Mouse (Mus musculus) liver, embryonic 14.5 days (tissue): Measurements from ENCODE around the gene Slc25a19. TPM values are rescaled to one million over a fixed set of nuclear protein-coding genes. Genes with fewer than 3 reads are reported as not detected.

Source experiments
- ATAC-seq: fragments of 200-750 bp; cut with Nextera tagmentation; 2 replicates; pipeline ENCODE4 v1.8.0; 2017; ENCODE audit warnings: moderate number of reproducible peaks, mild to moderate bottlenecking, moderate library complexity; ENCODE audit not compliant: insufficient read depth
- DNase-seq, 3 experiments: peaks; one replicate each; pipeline ENCODE4 v3.0.0-alpha.2; 2012 to 2013; ENCODE audit warnings: low read depth in 3 of 3, low spot score in 3 of 3
- H3K27ac ChIP-seq: fragments of 300-500 bp; sonication (generic); 2 replicates; pipeline ENCODE4 v1.5.1; 2014; ENCODE audit warnings: moderate library complexity, mild to moderate bottlenecking, control low read depth, inconsistent platforms
- H3K27me3 ChIP-seq: fragments of 300-500 bp; sonication (generic); 2 replicates; pipeline ENCODE4 v1.6.1; 2014; ENCODE audit warnings: mild to moderate bottlenecking, low read length, moderate library complexity; ENCODE audit not compliant: control insufficient read depth, insufficient read depth
- H3K36me3 ChIP-seq: fragments of 300-500 bp; sonication (generic); replicated peaks from 2 replicates; pipeline ENCODE4 v1.6.1; 2014; ENCODE audit warnings: low read depth; ENCODE audit not compliant: control insufficient read depth, insufficient read depth
- H3K4me1 ChIP-seq, 2 experiments: fragments of 200-500 bp in 1 of 2; fragments of 300-500 bp in 1 of 2; sonication (generic) in 1 of 2; replicated peaks; 2 replicates each; pipeline ENCODE4 v1.6.1; 2012 to 2014; ENCODE audit warnings: antibody characterized with exemption in 1 of 2, inconsistent platforms in 1 of 2, low read length in 1 of 2; ENCODE audit not compliant: control insufficient read depth in 2 of 2, insufficient read depth in 2 of 2
- H3K4me2 ChIP-seq: fragments of 300-500 bp; sonication (generic); 2 replicates; pipeline ENCODE4 v1.6.1; 2014; ENCODE audit warnings: low read depth, mild to moderate bottlenecking, control low read depth, moderate library complexity
- H3K4me3 ChIP-seq, 2 experiments: fragments of 200-500 bp in 1 of 2; fragments of 300-500 bp in 1 of 2; sonication (generic) in 1 of 2; 2 replicates each; pipeline ENCODE4 v1.5.1; 2012 to 2014; ENCODE audit warnings: low read depth in 2 of 2, low read length in 2 of 2, mild to moderate bottlenecking in 2 of 2, control low read depth in 1 of 2, inconsistent platforms in 1 of 2, moderate library complexity in 1 of 2; ENCODE audit not compliant: insufficient read depth in 1 of 2
- H3K9ac ChIP-seq: fragments of 300-500 bp; sonication (generic); replicated peaks from 2 replicates; pipeline ENCODE4 v1.6.1; 2014; ENCODE audit warnings: mild to moderate bottlenecking, control low read depth, moderate library complexity
- H3K9me3 ChIP-seq: fragments of 300-500 bp; sonication (generic); 2 replicates; pipeline ENCODE4 v1.6.1; 2016; ENCODE audit warnings: low read length, mixed read lengths; ENCODE audit not compliant: control insufficient read depth
- CTCF ChIP-seq: IDR thresholded peaks from 2 replicates; pipeline ENCODE4 v1.5.1; 2016; ENCODE audit warnings: antibody characterized with exemption, low read depth, control low read depth
- EP300 ChIP-seq: IDR thresholded peaks from 2 replicates; pipeline ENCODE4 v1.6.1; 2016; ENCODE audit warnings: antibody characterized with exemption, low read depth
- WGBS: fragments of 180-500 bp; shearing (Covaris S2); extraction: QIAGEN DNeasy Blood & Tissue Kit; methylation state at CpG from one replicate; pipeline ENCODE4 v1.1.7; 2014; ENCODE audit not compliant: insufficient replicate concordance; 5-methylcytosine and 5-hydroxymethylcytosine counted together
- polyA plus RNA-seq, 2 experiments: library from polyadenylated mRNA; depleted of rRNA in 1 of 2; stranded (reverse) in 1 of 2; unstranded in 1 of 2; fragments of >200 nt; fragmentation: Nextera tagmentation in 1 of 2; extraction: Ambion mirVana in 1 of 2; gene quantifications; 2 replicates each; pipeline versions ENCODE4 v1.2.1 to v1.2.3; 2012 to 2014

The Slc25a19 gene
- polyA plus RNA-seq, 2 experiments, result 8.5 to 10.5 TPM

DNA sequence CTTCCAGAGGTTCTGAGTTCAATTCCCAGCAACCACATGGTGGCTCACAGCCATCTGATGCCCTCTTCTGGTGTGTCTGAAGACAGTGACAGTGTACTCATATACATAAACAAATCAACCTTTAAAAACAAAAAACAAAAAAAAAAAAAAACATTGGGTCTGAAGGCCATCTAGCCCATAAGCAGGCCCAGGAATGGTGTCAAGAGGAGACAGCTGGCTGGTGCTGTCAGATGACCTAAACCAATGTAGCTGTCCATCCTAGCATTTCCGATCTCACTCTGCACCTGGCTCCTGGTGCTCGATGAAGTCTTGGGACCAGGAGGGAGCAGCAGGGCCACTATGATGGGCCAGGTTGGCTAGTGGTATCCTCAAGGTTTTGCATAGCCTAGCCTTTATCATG is 14.6 kb upstream of the Slc25a19 start:
- Histone ChIP-seq H3K9ac (no peak overlapping the region), H3K36me3 (peaks cover 5% of the 10 kb centered on the region), H3K4me1 (peaks cover 0 to 4% of the 10 kb centered on the region in 2 experiments; a peak in 2 of 4 replicates), H3K4me2 (no peak overlapping the region), H3K27me3 (no peaks in the 10 kb centered on the region), H3K27ac (no peak overlapping the region), H3K4me3 (no peak overlapping the region), H3K9me3 (no peaks in the 10 kb centered on the region)
- no peak for TF ChIP-seq EP300
- TF ChIP-seq CTCF, result no peak
- WGBS, result 88% methylated on average over 2 of the region's 2 CpGs
- DNase-seq, result no peak
- ATAC-seq, result no peak

DNA sequence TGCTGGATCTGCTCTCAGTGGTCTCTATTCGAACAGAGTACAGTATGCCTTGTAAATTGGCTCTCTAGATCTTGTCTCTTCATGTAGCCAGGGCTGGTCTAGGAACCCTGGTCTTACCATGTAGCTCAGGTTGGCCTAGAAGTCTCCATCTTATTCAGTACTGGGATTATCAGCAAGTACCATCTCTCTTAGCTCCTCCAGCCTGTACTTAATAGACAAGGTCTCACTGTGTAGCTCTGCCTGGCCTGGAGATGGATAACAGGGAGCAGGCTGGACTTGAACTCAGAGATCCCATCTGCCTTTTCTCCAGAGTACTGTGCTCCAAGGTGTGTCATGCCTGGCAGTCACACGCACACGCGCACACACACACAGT is 13.6 kb upstream of the Slc25a19 start:
- no peak overlapping the region for H3K9ac ChIP-seq
- ATAC-seq, result no peak
- H3K9me3 ChIP-seq, result no peaks in the 10 kb centered on the region
- H3K27me3 ChIP-seq, result no peaks in the 10 kb centered on the region
- peaks cover 0 to 4% of the 10 kb centered on the region in 2 experiments; a peak in 2 of 4 replicates for H3K4me1 ChIP-seq
- no peak overlapping the region for H3K27ac ChIP-seq
- peaks cover 5% of the 10 kb centered on the region for H3K36me3 ChIP-seq
- no peak overlapping the region for H3K4me3 ChIP-seq
- TF ChIP-seq EP300 (no peak), CTCF (no peak)
- 77% methylated on average over 4 of the region's 4 CpGs for WGBS
- no peak for DNase-seq
- no peak overlapping the region for H3K4me2 ChIP-seq

GRCm38 (mm10) chr11:115640978-115641663 is 13.0 kb upstream of the Slc25a19 start:
- no peak overlapping the region for H3K4me2 ChIP-seq
- no peak for ATAC-seq

GRCm38 (mm10) chr11:115640311-115640828 is 12.3 kb upstream of the Slc25a19 start:
- Histone ChIP-seq H3K4me2 (no peak overlapping the region), H3K27ac (no peak overlapping the region), H3K9me3 (no peaks in the 10 kb centered on the region), H3K9ac (no peak overlapping the region), H3K4me3 (no peak overlapping the region), H3K27me3 (no peaks in the 10 kb centered on the region), H3K4me1 (peaks cover 0 to 4% of the 10 kb centered on the region in 2 experiments; a peak in 2 of 4 replicates), H3K36me3 (no peaks in the 10 kb centered on the region; the same call in 1 of the 2 replicates)
- no peak for DNase-seq
- ATAC-seq, result no peak
- WGBS, result 50% methylated on average over 3 of the region's 4 CpGs
- TF ChIP-seq EP300, result no peak
- no peak for TF ChIP-seq CTCF

More at GRCm38 (mm10) chr11:115640978-115641663, 13.0 kb upstream of the Slc25a19 start:
- H3K9me3 ChIP-seq, result no peaks in the 10 kb centered on the region
- no peak overlapping the region for H3K4me3 ChIP-seq
- H3K27me3 ChIP-seq, result no peaks in the 10 kb centered on the region
- no peak for DNase-seq
- H3K27ac ChIP-seq, result no peak overlapping the region
- no peak for TF ChIP-seq CTCF
- no peak for TF ChIP-seq EP300
- 12% methylated on average over 14 of the region's 14 CpGs for WGBS
- H3K9ac ChIP-seq, result no peak overlapping the region
- peaks cover 3% of the 10 kb centered on the region for H3K36me3 ChIP-seq
- peaks cover 0 to 4% of the 10 kb centered on the region in 2 experiments; a peak in 2 of 4 replicates for H3K4me1 ChIP-seq

GRCm38 (mm10) chr11:115639540-115639939 is 11.4 kb upstream of the Slc25a19 start:
- 71% methylated on average over 4 of the region's 4 CpGs for WGBS
- no peak overlapping the region for H3K4me2 ChIP-seq
- no peaks in the 10 kb centered on the region for H3K27me3 ChIP-seq
- no peaks in the 10 kb centered on the region for H3K9me3 ChIP-seq
- ATAC-seq, result no peak
- H3K36me3 ChIP-seq, result no peaks in the 10 kb centered on the region
- TF ChIP-seq EP300, result no peak
- no peak for TF ChIP-seq CTCF
- no peak for DNase-seq
- peaks cover 0 to 4% of the 10 kb centered on the region in 2 experiments; a peak in 2 of 4 replicates for H3K4me1 ChIP-seq
- no peak overlapping the region for H3K27ac ChIP-seq
- H3K9ac ChIP-seq, result no peak overlapping the region
- no peak overlapping the region for H3K4me3 ChIP-seq
